Mouse (Mus musculus) cerebellum, adult 2 months (tissue): ENCODE measurements around the gene Eif3i.

Source experiments
- CTCF ChIP-seq: fragments of 200-500 bp; IDR thresholded peaks from 2 replicates; pipeline ENCODE4 v1.5.1; 2011; ENCODE audit warnings: low read depth, mild to moderate bottlenecking, control low read depth, low read length, moderate library complexity, borderline replicate concordance; ENCODE audit not compliant: insufficient read depth
- POLR2A ChIP-seq: fragments of 200-500 bp; IDR thresholded peaks from 2 replicates; pipeline ENCODE4 v1.6.1; 2011; ENCODE audit warnings: low read length, control low read depth, borderline replicate concordance; ENCODE audit not compliant: insufficient read depth

- TF ChIP-seq POLR2A (no peak), CTCF (no peak)
Measured at GRCm38 (mm10) chr4:129555862-129556531, 44.5 kb downstream of the Eif3i start.
